Mouse (Mus musculus): ENCODE results near the gene Pygo2.

DNA sequence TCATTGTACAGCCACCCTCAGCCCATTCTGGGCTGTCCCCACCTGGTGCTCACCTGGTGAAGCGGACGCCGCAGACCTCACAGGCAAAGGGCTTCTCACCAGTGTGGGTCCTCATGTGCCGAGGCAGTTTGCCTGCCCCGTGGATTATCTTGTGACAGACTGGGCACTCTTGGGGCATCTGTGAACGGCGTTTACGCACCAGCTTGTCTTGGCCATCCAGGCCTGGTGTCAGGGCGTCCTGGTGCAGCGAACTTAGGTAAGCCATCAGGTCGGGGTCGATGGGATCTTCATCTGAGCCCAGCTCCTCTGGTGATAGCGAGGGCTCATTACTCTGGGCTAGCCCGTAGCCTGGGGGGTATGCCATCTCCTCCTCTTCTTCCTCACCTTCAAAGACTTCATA lies 49.7 kb upstream of the Pygo2 start:
- TF ChIP-seq CTCF (IDR thresholded peaks at IDR 0.05; ENCODE audit: low read depth) (no peak), EP300 (IDR thresholded peaks at IDR 0.05; ENCODE audit: low read depth) (no peak)
